Comparison of ENCODE assay signal across 16 mouse cellular contexts in the genomic region with DNA sequence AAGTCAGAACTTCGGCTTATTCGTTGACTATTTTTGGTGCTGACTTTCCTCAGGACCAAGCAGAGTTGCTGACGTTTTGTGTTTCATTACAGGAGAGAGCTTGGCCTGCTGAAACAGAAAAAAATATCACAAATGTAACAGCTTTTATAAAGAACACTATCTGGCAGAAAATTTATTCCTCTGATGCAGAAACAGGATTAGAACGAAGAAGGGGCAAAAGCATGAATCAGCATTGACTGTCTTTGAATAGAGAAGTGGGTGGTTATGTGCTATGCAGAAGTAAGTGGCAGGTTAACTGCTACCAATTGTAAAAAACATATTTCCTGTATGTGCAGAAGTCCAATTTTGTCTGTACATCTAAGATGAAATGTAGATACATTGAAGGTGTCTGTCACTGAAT.
DNase-seq lines count a peak whose midpoint lies in the region.
"Had no signal": no experiment of that assay in that cellular context is flagged by ENCODE, and none has a peak within 500 bp of the region (broad histone marks: within the 10 kb centered on the region; RNA-seq: fewer than 3 reads in every experiment).

No protein-coding gene starts in this region.

- intact Hi-C loops in left cerebral cortex, postnatal 36 days (cut with DNase I): loop anchor here (10.0 kb wide), 1 partner anchor 502 kb away; the partner anchor contains the start of gene Brinp1

- DNase-seq in frontal cortex, adult 2 months (ENCODE audit: extremely low spot score in 1 of 2, low spot score in 1 of 2): peak; percentile 37 to 62
- no peak for DNase-seq in frontal cortex, postnatal 10 days (ENCODE audit: low spot score in 2 of 2)
- peak; percentile 7 to 16 for DNase-seq in left cerebral cortex, adult 9 months (ENCODE audit: low spot score in 2 of 2)
- no peak for DNase-seq in left cerebral cortex, postnatal 36 days (ENCODE audit: low spot score in 2 of 2)
- DNase-seq in right cerebral cortex, adult 18-20 months: peak; percentile 17
- DNase-seq in right cerebral cortex, postnatal 10 days (ENCODE audit: low spot score in 2 of 2): no peak
- DNase-seq in telencephalon, adult 2 months (ENCODE audit: low read depth, low spot score): peak; percentile 72
- DNase-seq in spleen, adult 18-20 months: no peak
- DNase-seq: adrenal gland, adult 2 months; adrenal gland, postnatal 10 days; adrenal gland, postnatal 25 days; cerebellum, adult 11-12 months; cerebellum, adult 2 months; cerebellum, adult 9-10 months; cerebellum, postnatal 10 days; cerebellum, postnatal 25 days had no signal

Comparison
In these comparisons a context has a peak if more than half of its experiments do, and no peak if none do; other contexts are left out.
1. DNase-seq: peak in frontal cortex, adult 2 months (2 of 2), left cerebral cortex, adult 9 months (2 of 2), right cerebral cortex, adult 18-20 months (single experiment) and telencephalon, adult 2 months (single experiment); none in frontal cortex, postnatal 10 days (0 of 2), left cerebral cortex, postnatal 36 days (0 of 2), right cerebral cortex, postnatal 10 days (0 of 2) and spleen, adult 18-20 months (0 of 2).